Mouse (Mus musculus) ES-E14 (cell line): ENCODE measurements around the gene Sh3glb2. TPM values are rescaled to one million over a fixed set of nuclear protein-coding genes. Genes with fewer than 3 reads are reported as not detected.

Source experiments
- DNase-seq: peaks from one replicate; pipeline ENCODE4 v3.0.0-alpha.2; 2013; ENCODE audit warnings: low read depth, low spot score
- H3K27ac ChIP-seq: 2 replicates; pipeline ENCODE4 v1.5.1; 2012; ENCODE audit warnings: low read depth, mild to moderate bottlenecking, low read length, moderate library complexity, mixed read lengths; ENCODE audit not compliant: poor library complexity, insufficient read depth, severe bottlenecking
- H3K36me3 ChIP-seq: 2 replicates; pipeline ENCODE4 v1.6.1; 2012; ENCODE audit warnings: mild to moderate bottlenecking, low read length, moderate library complexity, mixed read lengths; ENCODE audit not compliant: control insufficient read depth, poor library complexity, insufficient read depth, severe bottlenecking
- H3K4me1 ChIP-seq, 2 experiments: fragments of 150-350 bp in 1 of 2; sonication (generic) in 1 of 2; 2 replicates each; pipeline ENCODE4 v1.6.1; 2012; ENCODE audit warnings: low read length in 2 of 2, mild to moderate bottlenecking in 1 of 2, mixed read lengths in 1 of 2; ENCODE audit not compliant: control insufficient read depth in 2 of 2, insufficient read depth in 2 of 2, poor library complexity in 1 of 2
- H3K4me3 ChIP-seq, 2 experiments: fragments of 150-350 bp in 1 of 2; sonication (generic) in 1 of 2; 2 replicates each; pipeline ENCODE4 v1.5.1; 2012; ENCODE audit warnings: low read length in 2 of 2, low read depth in 1 of 2, mild to moderate bottlenecking in 1 of 2, mixed read lengths in 1 of 2; ENCODE audit not compliant: insufficient read depth in 1 of 2, poor library complexity in 1 of 2, severe bottlenecking in 1 of 2
- H3K9ac ChIP-seq: 2 replicates; pipeline ENCODE4 v1.6.1; 2012; ENCODE audit warnings: low read depth, mild to moderate bottlenecking, low read length, mixed read lengths; ENCODE audit not compliant: poor library complexity, insufficient read depth, severe bottlenecking
- H3K9me3 ChIP-seq: fragments of 150-350 bp; sonication (generic); 2 replicates; pipeline ENCODE4 v1.6.1; 2012; ENCODE audit warnings: low read depth, mild to moderate bottlenecking, low read length; ENCODE audit not compliant: control insufficient read depth, insufficient read depth
- CHD2 ChIP-seq: IDR thresholded peaks from 2 replicates; pipeline ENCODE4 v1.6.1; 2014; ENCODE audit warnings: mild to moderate bottlenecking, low read depth, low read length, inconsistent platforms
- HCFC1 ChIP-seq: IDR thresholded peaks from 2 replicates; pipeline ENCODE4 v1.6.1; 2012; ENCODE audit warnings: low read length, inconsistent platforms, borderline replicate concordance; ENCODE audit not compliant: insufficient read depth
- MAFK ChIP-seq: IDR thresholded peaks from 2 replicates; pipeline ENCODE4 v1.6.1; 2014; ENCODE audit warnings: mild to moderate bottlenecking, low read depth, low read length, inconsistent platforms; ENCODE audit not compliant: insufficient read depth
- ZC3H11A ChIP-seq: IDR thresholded peaks from 2 replicates; pipeline ENCODE4 v1.6.1; 2012; ENCODE audit warnings: low read depth, mild to moderate bottlenecking, inconsistent platforms, low read length, borderline replicate concordance
- ZNF384 ChIP-seq: IDR thresholded peaks from 2 replicates; pipeline ENCODE4 v1.6.1; 2012; ENCODE audit warnings: low read depth, low read length, inconsistent platforms
- in situ Hi-C, 2 experiments: fragments of 600-800 bp; cut with MboI; formaldehyde crosslinking; loops; one replicate each; pipeline ENCODE4 v1.15.1; 2025; ENCODE audit warnings: low sequenced_read_pairs in 2 of 2, inconsistent platforms in 1 of 2; ENCODE audit not compliant: unreplicated experiment in 2 of 2
- total RNA-seq: library from RNA; depleted of rRNA; stranded (reverse); fragments of 300-350 nt; gene quantifications from 2 replicates; pipeline ENCODE4 v1.2.3, GENCODE M21; 2012

Sh3glb2 gene
- total RNA-seq, 1 experiment = 64.8 TPM

DNA sequence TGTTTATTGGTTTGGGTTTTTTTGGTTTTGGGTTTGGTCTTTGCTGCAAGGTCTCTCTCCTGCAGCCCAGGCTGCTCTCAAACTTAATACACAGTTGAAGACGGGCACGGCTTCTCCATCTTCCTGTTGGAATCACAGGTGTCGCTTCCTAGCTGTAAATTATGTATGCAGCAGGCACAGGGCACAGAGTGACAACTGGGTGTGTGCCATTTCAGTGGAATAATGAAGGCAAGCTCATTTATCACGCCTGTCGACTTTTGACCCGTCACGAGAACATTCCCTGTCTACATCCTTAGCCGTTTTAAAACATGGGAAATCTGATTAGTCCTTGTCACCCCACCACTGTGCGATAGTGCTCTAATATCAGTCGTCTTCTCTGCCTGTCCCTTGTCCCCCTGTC, 1.5 kb upstream of the Sh3glb2 start:
- TF ChIP-seq CHD2 (no peak), HCFC1 (no peak), MAFK (no peak), ZNF384 (no peak), ZC3H11A (no peak)
- no peak for DNase-seq
- no peaks in the 10 kb centered on the region for H3K9me3 ChIP-seq
- H3K4me1 ChIP-seq = peaks cover 0 to 23% of the 10 kb centered on the region in 2 experiments; a peak in 2 of 4 replicates
- H3K9ac ChIP-seq = no peak overlapping the region
- no peak overlapping the region for H3K4me3 ChIP-seq
- no peaks in the 10 kb centered on the region for H3K36me3 ChIP-seq
- in situ Hi-C loops = no loop called here
- H3K27ac ChIP-seq = no peak overlapping the region

DNA sequence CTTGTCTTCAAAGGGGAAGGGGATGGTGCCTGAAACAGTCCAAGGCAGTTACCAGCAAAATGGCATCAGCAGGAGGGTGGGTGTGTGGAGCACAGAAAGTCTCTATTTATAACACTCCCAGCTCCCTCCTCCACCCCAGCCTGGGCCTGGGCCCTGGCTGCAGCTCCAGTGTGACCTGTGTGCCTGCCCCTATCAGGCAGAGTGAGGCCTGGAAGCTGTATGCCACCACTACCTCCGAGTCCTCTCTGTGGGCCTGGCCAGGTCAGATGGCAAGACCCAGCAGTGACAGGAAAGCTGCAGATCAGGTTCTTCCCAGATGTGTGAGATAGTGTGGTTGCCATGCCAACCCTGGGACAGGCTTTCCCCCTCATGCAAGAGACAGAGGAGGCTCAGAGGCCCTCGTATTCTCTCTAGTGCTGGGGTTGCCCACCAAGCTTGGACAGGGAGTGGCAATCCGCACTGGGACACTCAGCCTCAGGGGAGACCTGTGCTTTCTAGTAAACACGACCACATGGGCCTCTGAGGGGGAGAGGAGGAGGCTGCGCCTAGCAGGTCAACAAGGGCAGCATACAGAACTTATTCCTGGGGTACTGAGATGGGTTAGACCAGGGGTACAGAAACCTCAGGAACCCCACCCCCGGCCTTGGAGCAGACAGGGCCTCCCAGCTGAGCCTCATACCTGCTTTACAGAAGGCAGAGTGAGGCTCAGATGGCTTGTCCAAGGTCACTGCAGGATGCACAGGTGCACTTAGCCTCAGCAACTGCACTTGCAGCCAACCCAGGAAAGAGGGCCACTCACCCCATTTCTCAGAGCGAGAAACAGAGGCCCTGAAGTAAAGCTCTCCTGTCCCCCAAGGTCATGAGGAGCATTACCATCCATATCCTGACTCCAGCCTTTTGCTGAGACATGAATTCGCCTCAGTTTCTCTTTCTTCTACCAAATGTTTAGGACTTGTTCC, 1.3 kb downstream of the Sh3glb2 start:
- no peak for DNase-seq
- no peak for TF ChIP-seq ZNF384
- TF ChIP-seq HCFC1 = no peak
- TF ChIP-seq CHD2 = no peak
- no peak for TF ChIP-seq MAFK
- TF ChIP-seq ZC3H11A = no peak
- Histone ChIP-seq H3K9ac (peak overlapping the region; percentile 83), H3K9me3 (no peaks in the 10 kb centered on the region), H3K4me3 (peak overlapping the region; percentile 82 to 88), H3K4me1 (peaks cover 0 to 18% of the 10 kb centered on the region in 2 experiments; a peak in 2 of 4 replicates), H3K27ac (no peak overlapping the region), H3K36me3 (peaks cover 5% of the 10 kb centered on the region; the same call in 1 of the 2 replicates)
- in situ Hi-C loops = no loop called here

DNA sequence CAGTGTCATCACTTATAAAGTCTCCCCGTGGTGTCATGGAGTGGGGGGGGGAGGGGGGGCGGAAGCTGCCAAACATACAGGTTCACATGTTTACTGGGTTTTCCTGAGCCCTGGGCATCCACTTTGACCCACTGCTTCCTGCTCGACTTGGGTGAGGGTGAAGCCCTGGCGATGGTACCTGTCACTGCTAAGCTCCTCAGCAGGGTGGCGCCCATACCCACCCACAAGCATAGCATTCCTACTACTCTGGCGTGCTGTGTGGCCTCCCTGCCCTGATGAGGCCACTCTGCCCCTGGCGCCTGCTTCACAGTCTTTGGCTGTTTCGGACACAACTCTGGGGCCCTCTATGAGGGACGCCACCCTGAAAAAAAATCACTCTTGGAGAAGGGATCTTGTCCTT, 2.2 kb downstream of the Sh3glb2 start:
- Histone ChIP-seq H3K4me3 (no peak overlapping the region), H3K4me1 (peaks cover 0 to 18% of the 10 kb centered on the region in 2 experiments; a peak in 2 of 4 replicates), H3K9me3 (no peaks in the 10 kb centered on the region), H3K9ac (no peak overlapping the region), H3K36me3 (peaks cover 5% of the 10 kb centered on the region; the same call in 1 of the 2 replicates), H3K27ac (no peak overlapping the region)
- in situ Hi-C loops = no loop called here
- no peak for DNase-seq
- TF ChIP-seq MAFK (no peak), HCFC1 (no peak), ZC3H11A (no peak), ZNF384 (no peak), CHD2 (no peak)

DNA sequence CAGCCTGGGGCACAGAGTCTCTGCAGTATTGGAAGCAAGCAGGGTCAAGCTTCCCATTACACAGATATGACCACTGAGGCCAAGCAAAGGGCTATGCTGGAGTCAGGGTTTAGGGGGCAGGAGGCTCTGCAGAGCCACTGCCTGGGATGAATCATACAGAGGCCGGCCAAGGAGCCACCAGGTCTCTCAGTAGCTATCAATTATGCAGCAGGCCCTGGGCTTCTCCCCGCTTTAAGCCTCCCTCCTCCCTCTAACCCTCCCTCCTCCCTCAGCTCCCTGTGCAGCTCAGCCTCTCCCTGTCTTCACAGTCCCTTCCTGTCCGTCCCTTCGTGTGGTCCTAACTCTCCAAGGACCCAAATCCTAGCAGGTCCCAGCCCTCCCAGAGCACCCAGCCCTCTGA, 2.9 kb downstream of the Sh3glb2 start:
- H3K27ac ChIP-seq = no peak overlapping the region
- DNase-seq = no peak
- H3K4me1 ChIP-seq = peaks cover 0 to 18% of the 10 kb centered on the region in 2 experiments; a peak in 2 of 4 replicates
- no peaks in the 10 kb centered on the region for H3K9me3 ChIP-seq
- no peak for TF ChIP-seq HCFC1
- peaks cover 5% of the 10 kb centered on the region; the same call in 1 of the 2 replicates for H3K36me3 ChIP-seq
- no peak overlapping the region for H3K9ac ChIP-seq
- in situ Hi-C loops = no loop called here
- H3K4me3 ChIP-seq = no peak overlapping the region
